Mouse (Mus musculus) adrenal gland, postnatal 25 days (tissue): ENCODE measurements around the gene Eml3. TPM values are rescaled to one million over a fixed set of nuclear protein-coding genes. Genes with fewer than 3 reads are reported as not detected.
"Not testable (repeated sequence)": the region's sequence is repeated elsewhere in the genome, so short reads cannot be mapped to it uniquely, and the experiment has no call there.

ENCODE experiments used
- DNase-seq: peaks from one replicate; pipeline ENCODE4 v3.0.0; 2021; ENCODE audit warnings: mixed read lengths
- total RNA-seq: library from RNA; stranded (reverse); gene quantifications from 2 replicates; pipeline ENCODE4 v1.2.3, GENCODE M21; 2021

The Eml3 gene
- total RNA-seq, 1 experiment from 2014 or later, result 67.5 TPM

DNA sequence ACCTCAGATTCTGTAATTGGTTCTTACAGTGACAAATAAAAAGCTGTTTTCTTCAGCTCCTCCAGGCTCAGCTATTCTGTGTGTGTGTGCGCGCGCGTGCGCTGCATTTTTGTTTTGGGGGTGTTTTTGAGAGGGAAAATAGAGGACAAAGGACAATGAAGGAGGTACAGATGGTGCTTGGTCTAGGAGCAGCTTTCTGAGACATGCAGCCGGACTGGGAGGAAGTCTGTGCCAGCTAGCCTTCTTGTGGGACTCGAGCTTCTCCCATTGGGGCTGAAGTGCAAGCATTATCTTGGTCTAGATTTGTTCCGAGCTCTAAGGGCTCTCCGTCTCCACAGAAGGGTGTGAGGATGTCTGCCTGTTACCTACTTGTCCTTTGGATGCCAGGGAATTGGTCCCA lies 22.9 kb downstream of the Eml3 start:
- no peak for DNase-seq

DNA sequence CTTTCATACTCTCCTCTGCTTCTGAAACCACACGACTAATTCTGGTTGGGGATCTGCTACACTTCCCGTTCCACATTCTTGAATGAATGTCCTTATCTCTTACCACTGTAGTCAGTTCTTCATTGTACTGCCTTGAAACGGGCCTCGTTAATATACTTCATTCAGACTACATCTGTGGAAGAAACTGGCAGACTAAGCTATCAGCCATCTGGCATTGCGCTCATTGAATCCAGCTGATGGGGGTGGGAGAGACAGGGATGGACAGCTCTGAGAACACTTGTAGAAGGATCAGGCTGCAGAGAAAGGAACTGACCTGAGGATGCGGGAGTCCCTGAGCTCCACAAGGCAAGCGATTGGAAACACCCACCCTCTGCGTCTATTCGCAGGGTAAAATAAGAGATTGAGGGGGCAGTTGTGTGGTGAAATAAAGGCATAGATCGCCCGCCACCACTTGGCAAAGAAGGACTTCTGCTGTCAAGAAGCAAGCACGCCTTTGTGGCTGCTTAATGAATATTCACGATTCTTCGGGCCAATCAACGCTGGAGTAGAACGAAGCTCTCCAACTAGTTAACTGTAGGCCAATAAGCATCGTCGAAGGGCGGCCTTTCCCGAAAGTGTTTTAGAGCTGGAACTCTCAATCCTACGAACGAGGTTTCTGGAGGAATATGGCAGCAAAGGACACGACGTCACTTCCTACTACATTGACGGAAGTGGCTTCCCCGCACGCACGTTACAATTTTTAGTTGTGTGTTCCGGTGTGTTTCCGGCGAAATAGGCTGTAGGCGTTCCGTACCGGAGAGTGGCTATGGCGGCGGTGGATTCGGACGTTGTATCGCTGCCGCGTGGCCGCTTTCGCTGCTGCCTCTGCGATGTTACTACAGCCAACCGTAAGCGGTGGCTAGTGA lies 24.0 kb downstream of the Eml3 start, which contains the start of gene Tut1:
Gene Tut1, plus strand, starts transcription at position 713 of the 905 bp plus-strand sequence.
- peak; percentile 78 for DNase-seq

DNA sequence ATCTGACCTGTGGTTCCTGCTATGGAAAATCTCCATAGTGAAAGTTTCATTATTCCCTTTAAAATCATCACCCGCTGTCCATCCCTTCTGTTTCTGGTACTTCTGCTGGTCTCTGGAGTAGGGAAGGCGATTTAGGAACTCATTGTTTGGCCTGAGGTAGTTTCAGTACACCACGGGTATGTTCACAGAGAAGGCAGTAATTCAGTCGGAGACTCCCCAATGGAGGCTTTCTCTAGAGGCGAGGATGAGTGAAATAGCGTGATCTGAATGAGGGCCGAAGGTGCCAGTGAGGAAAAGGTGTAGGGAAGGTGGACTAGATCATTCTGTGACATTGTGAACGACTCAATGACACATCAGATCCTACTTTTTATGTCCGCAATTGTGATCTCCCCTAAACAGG lies 24.8 kb downstream of the Eml3 start:
- no peak for DNase-seq

DNA sequence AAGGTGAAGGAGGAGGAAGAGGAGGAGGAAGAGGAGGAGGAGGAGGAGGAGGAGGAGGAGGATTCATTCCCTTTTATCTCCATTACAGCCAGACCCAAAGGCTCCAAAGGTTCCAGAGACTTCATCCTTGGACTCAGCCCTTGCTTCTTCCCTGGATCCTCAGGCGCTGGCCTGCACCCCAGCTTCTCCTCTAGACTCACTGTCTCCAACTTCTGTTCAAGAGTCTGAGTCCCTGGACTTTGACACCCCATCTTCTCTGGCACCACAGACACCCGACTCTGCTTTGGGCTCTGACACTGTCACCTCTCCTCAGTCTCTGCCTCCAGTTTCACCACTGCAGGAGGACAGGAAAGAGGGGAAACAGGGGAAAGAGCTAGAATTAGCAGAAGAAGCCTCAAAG lies 32.9 kb downstream of the Eml3 start:
- DNase-seq, result no peak

DNA sequence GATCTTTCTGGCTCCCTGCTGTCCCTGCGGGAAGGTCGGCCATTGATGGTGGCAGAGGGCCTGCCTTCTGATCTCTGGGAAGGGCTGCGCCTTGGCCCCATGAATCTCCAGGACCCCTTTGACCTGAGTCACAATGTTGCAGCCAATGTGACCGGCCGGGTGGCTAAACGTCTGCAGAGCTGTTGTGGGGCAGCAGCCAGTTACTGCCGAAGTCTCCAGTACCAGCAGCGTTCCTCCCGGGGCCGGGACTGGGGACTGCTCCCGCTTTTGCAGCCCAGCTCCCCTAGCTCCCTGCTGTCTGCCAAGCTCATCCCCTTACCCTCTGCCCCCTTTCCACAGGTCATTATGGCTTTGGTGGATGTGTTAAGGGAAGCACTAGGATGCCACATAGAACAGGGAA lies 35.7 kb downstream of the Eml3 start:
- no peak for DNase-seq

DNA sequence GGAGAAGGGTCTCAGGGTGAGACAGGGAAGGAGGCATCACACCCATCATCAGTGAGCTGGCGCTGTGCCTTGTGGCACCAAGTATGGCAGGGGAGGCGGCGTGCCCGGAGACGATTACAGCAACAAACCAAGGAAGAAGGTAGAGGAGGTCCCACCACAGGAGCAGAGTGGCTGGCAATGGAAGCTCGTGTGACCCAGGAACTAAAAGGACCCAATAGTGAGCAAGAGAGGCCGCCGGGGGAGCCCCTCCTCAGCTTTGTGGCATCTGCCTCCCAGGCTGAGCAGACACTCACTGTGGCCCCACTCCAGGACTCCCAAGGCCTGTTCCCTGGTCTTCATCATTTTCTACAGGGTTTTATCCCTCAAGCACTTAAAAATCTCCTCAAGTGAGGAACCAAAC lies 36.4 kb downstream of the Eml3 start:
- DNase-seq, result peak; percentile 22

DNA sequence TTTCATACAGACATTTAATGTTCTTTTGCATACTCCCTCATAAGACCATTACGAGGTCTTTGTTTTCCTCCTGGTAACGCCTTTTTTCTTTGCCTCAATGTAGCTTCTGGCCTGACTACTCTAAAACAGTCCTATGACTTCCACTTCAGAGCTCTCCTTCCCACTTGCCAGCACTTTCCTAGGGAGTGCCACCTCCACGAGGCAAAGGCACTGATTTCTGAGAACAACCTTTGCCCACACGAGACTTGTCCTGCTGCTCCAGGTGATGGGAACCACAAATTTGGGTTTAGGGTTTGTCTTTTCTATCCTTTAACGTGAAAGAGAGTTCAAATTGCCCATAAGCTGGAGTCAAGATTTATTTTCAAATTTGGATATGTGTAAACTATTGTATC lies 36.8 kb downstream of the Eml3 start:
- DNase-seq, result no peak

DNA sequence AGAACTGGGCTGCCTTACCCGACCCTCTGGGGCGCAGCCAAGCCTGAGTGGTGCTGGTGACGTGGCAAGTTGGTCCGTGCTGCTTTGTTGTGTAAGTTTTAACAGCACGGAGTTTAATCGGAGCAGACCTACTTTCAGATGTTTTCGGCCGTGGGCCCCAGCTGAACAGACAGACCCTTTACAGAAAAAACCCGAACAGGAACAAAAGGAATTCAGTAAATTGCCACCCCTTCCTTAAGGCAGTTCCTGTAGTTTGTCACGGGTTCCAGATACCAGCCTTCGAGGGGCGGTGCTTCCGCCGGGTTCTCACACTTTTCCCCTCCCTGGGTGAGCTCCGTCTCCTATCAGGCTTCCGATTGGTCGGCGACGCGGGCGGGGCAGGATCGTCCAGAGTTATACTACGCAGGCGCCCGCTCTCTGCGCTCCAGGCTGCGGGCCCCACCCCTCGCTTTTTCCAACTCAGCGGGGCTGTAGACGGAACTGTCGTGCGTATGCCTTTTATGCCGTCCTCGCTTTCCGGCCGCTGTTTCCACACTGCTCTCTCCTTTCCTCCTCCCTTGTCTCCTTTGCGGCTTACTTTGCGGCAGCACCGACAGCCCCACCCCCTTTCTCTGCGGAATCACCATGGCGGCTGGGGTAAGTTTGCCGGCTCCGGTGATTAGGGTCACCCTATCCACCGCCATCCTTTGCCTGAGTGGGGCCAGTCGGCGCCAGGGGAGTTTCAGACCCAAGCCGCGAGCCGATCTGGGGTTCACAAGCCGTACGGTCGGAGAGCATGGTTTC lies 37.4 kb downstream of the Eml3 start, which contains the start of gene Eef1g:
Gene Eef1g, plus strand, starts transcription at position 452 of the 783 bp plus-strand sequence.
- peak; percentile 97 for DNase-seq

DNA sequence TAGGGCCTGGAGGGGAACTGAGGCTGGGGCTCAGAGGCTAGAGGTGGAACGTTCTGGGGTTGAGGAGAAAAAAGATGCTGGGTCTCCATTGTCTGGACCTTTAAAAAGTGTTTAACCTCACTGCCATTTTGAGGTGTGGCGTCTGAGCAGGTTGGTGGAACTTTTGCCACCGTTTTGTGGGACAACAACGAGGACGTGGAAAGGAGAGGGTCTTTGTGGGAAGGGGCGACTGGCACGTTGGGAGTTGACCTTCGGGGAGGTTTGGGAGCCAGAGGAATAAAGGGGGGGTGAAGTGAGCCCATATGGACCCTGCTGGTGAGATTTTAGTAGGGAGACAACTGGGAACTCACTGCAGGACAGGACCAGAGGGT lies 38.0 kb downstream of the Eml3 start:
- DNase-seq, result no peak

DNA sequence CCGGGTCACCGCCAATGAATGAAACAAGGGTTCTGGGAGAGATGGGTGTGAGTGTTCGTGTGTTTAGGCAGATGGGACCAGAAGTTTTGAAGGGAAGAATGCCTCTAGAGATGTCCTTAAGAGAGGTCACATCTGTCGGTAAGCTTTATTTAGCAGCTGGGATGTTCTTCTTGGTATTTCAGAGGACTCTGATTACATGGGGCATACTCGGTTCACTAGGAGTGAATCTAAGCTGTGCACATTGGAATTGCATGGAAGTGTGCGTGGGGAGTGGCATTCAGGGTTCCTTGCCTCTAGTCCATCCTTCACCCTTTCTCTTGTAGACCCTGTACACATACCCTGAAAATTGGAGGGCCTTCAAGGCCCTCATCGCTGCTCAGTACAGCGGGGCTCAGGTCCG lies 38.5 kb downstream of the Eml3 start:
- no peak for DNase-seq

DNA sequence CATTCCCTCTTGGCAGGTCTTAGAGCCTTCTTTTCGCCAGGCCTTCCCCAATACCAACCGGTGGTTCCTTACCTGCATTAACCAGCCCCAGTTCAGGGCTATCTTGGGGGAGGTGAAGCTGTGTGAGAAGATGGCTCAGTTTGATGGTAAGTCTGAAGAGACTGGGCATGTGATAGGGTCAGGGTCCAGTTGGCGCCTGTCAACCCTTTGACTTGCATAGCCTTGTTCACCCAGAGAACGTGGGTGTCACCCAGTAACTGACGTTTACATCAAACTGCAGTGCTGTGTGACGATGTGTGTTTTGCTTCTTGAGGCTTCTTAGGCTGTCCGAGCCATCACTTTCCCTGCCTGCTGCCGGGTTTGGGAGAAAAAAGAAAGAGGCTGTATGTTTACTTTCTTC lies 43.1 kb downstream of the Eml3 start:
- not testable (repeated sequence) for DNase-seq

DNA sequence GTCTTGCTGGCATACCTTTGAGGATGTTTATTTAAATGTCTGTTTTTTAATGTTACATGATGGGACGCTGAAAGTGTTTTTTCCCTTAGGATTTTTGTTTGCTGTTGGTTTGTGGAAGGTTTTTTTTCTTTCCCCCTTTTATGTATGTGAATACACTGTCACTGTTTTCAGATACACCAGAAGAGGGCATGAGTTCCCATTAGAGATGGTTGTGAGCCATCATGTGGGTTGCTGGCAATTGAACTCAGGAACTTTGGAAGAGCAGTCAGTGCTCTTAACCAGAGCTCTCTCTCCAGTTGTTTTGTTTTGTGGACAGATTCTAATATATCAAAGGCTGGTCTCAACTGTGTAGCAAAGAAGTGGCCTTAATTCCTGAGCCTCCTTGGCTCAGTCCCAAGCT lies 45.3 kb downstream of the Eml3 start:
- DNase-seq, result no peak

DNA sequence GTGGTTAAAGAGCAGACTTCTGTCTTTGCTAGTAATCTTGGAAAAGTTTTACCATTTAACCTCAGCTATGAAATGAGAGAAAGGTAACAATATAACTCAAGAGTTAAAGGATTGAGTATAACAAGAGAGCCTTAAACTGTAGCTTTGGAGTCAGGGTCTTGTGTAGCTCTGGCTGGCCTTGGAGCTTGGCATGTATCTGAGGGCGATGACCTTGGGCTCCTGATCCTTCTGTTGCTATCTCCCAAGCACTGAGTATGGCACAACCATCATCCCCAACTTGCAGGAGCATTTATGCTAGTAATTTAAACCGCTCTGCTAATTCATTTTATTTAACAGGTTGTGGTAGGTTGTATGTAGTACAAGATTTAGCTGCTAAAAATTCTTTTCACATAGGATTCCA lies 46.1 kb downstream of the Eml3 start:
- DNase-seq, result no peak

DNA sequence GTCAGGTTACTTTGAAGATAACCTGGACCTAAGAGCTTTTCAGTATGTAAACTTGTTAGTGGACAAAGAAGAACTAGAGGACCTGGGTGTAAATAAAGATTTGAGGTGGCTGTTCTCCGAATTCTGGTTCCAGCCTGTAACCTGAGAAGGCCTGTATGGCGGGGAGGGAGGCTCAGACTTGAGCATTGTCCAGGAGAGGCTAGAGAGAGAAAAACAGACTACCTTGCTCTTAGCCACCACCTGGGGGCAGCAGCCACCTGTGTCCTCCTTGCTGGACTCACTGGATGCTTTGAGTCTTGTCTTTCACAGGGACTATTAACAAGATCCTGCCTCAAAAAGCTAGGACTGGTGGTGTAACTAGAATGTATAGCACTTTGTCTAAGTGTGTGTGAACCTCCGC lies 47.2 kb downstream of the Eml3 start:
- peak; percentile 37 for DNase-seq

DNA sequence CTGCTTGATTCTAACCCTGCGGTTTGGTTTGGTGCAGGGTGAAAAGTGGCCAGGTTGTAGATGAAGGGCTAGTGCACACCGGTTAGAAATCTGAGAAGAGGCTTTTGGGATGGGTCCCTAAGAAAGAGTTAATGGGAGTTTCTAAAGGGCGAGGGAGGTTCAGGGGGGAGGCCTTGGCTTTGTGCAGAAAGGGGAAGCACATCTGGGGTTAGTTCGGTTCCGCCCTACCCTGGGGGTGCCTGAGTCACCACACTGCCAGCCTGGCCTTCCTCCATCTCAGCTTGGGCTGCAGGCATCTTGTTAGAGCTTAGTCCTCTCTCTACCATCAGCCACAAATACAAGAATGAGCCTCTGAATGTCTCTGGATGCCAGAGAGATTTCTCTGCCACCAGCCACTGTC lies 51.4 kb downstream of the Eml3 start:
- DNase-seq, result peak; percentile 31

DNA sequence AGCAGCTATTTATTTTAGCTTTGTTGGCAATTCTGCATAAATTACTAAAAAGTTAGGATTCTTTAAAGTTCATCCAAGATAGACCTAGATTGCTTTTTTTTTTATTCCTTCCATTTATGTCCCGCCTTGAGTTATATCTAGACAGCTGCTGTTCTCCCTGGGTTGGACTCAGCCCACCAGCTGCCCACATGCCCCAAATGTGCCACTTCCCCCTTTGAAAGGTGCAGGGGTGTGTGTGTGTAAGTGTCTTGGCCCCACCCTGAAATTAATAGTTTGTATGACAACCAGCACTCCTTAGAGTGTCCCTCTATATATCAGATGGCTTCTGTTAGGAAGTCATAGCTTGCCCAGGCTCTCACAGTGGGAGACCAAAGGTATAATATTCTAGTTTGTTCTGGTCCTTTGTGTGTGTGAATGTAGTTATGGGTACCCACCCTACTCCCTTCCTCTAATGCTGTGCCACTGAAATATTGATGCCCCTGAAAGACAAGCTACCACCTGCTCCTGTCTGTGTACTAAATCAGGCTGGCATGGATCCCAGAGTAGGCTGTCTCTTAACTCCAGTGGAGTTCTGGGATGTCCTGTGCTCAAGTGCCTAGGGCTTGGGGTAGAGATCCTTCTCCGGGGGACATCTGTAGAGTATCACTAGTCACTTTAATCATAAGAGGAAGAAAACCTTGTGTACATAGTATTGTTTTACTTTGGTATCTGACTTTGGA lies 52.3 kb downstream of the Eml3 start:
- DNase-seq, result no peak

DNA sequence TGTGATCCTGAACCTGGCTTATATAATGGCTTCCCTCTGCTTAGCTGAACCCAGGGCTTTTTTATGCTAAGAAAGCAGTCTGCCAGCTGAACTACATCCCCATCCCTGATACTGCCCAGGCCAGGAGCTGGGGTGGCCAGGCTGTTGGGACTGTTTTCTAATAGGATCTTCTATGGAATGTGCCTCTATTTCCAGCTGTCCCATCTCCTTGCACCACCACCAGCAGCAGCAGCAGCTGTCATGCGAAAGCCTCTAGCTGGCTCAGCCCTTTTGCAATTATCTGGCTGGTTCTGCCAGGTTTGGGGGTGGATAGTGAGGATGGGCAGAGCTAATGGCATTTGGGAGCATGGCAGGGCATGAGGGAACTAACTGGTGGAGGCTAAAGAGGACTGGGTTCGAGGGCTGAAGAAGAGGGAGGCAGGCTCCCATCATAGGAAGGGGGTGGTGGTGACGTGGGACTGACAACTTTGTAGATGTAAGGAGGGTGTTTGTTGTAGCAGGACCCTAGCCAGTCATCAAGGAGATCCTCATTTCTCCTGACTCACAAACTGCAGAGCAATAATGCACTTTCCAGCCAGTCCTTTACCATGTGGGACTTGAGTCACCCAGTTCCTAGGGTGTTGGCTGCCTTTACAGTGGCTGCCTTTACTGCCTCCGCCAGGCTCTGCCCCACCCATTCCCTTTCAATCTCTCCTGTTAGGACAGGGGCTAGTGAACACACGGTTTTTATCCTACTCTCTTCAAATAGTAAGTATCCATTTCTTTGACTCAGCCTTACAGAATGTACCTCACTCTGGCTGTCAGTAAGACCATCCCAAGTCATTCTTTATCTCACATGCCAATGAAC lies 53.2 kb downstream of the Eml3 start:
- no peak for DNase-seq

DNA sequence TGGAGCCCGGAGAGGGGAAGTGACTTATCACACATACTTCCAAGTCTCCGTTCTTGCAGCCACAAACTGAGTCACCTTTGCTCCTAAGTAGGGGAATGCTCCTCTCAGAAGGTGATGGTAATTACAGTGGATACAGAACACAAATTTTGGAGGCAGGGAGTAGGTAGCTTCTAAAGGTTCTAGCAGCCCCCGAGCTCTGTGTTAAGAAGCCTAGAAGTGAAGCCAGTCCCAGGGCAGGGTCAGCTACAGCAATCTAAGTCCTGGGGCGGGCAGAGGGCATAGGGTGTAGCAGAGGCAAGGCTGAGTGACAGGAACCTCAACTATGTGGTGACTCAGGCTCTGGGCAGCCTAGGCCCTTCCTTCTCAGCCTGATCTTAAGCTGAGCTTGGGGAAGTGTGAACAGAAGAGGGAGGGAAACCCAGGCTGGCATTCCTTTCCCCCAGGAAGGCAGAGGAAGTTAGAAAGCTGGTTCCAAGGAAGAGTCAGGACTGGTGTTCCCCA lies 53.8 kb downstream of the Eml3 start:
- DNase-seq, result peak; percentile 31

DNA sequence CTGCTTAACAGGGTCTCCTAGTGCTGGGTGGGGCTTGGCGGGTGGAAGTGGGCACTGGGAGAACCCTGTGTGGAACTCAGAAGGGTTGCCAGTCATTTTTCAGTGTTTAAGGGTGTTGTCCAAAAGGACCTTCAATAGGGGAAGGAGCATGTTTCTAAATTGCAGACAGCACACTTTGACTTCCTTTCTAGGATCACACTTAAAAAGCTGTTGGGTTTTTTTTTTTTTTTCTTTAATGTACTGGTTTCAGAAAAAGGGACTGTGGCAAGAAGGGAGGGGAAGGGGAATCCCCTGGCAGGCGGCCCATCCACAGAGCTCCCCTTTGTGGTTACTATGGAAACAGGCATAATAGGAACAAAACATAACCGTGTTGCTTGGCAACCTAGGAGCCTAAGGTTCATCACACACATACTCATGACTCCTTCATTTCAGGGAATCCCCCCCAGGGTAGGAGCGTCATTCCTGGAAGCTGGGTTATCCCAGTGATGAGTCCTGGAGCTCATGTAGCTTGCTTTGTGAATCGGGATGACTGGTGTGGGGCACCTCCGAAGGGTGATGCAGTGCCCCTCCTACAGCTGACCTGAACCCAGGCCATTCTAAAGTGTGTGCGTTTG lies 55.0 kb downstream of the Eml3 start:
- DNase-seq, result peak; percentile 55

DNA sequence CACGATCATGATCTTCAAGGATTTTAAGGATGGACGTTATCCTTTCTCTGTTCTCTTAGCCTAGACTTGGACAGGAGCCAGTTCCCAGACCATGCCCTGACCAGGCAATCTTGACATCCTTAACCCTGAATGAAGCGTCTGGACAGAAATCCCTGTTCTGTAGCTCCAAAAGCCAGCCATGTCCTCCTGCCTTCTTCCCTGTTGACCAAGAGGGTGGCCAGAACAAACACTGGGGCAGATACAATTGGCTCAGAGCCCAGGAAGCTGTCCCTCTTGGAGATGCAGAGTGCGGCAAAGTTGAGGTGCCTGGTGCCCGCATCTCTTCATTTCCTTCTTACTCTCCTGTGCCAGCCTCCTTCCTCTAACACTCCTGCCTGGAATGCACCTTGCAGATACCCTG lies 56.5 kb downstream of the Eml3 start:
- no peak for DNase-seq

DNA sequence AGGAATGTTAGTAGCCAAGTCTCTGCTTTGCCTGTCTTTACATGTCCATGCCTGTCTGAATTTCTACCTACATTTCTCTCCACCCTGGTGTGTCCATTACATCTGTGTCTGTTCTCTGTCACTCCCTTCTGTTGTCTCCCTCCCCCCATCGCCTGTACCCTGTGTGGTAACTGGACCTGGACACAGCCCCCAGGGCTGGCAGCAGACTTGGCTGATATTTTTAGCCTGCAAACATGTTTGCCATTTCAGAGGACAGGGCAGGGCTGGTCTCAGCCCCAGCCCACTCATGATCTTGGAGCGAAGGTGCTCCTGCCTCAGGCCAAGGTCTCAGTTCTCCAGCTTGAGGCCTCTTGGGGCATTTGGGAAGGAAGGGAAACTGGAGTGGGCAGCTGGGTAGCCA lies 58.5 kb downstream of the Eml3 start:
- no peak for DNase-seq
